Mouse (Mus musculus) 3134 (cell line): ENCODE results near the gene Scamp5.

Source experiments
- DNase-seq: peaks from one replicate; pipeline ENCODE4 v3.0.0-alpha.2; 2011; ENCODE audit warnings: low spot score; ENCODE audit not compliant: insufficient read length; ENCODE audit errors: extremely low read depth

Scamp5 gene

DNA sequence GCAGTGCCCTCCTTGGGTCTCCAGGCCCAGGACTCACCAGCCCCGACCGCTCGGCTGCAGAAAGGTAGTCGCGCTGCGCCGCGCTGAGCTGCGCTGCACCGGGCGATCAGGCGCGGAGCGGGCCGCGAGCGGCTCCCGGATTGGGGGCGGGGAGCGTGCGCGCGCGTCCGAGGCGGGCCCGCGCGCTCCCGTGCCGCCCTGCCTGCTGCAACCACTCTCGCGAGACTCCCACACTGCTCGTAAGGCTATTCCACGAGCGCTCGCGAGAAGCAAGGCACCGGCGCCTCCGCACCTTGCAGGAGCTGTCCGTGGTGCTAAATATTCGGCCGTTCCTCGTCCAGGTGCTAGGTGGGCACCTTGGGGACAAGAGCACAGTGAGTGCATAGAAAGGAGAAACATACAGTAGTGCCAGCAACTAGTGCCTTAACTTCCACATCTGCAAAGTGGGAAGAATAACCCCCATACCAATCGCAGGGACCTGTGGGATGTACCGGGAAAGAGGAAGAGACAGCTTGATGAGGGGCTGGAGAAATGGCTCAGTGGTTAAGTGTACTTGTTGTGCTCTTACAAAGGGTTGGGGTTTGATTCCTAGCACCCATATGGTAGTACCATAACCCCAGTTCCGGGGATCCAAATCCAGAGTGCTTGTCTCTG, at the start of gene Scamp5:
Gene Scamp5 (minus strand): TSS at position 165 of the 654 bp plus-strand sequence.
- DNase-seq, result peak; percentile 78

- DNase-seq, result no peak
Measured at GRCm38 (mm10) chr9:57517113-57517512, 49.3 kb upstream of the Scamp5 start.

DNA sequence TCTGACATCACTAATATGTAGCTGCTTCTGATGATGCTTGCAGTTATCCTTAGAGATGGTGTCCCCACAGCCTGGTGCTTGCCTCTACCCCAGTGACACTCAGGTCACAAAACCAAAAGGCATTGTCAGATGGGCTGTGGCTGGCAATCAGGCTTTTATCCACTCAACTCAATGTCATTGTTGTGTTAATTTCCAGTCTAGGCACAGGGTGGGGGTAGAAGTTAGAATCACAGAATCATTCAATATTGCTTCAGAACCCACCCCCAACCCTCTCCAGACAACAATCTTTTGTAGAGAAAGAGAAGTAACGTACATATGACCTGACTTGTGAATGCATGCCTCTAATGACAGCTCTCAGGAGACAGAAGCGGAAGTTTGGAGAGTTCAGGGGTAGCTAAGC, 42.7 kb upstream of the Scamp5 start:
- no peak for DNase-seq

GRCm38 (mm10) chr9:57505700-57506099, 37.8 kb upstream of the Scamp5 start:
- no peak for DNase-seq

- no peak for DNase-seq
Measured at GRCm38 (mm10) chr9:57504891-57505290, 37.0 kb upstream of the Scamp5 start.

DNA sequence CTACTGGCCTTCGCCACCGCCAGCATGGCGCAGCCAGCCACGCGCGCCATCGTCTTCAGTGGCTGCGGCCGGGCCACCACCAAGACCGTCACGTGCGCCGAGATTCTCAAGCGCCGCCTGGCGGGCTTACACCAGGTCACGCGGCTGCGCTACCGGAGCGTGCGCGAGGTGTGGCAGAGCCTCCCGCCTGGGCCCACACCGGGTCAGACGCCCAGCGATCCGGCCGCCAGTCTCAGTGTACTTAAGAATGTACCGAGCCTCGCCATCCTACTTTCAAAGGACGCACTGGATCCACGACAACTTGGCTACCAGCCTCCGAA, 36.5 kb upstream of the Scamp5 start:
- DNase-seq, result peak; percentile 14

DNA sequence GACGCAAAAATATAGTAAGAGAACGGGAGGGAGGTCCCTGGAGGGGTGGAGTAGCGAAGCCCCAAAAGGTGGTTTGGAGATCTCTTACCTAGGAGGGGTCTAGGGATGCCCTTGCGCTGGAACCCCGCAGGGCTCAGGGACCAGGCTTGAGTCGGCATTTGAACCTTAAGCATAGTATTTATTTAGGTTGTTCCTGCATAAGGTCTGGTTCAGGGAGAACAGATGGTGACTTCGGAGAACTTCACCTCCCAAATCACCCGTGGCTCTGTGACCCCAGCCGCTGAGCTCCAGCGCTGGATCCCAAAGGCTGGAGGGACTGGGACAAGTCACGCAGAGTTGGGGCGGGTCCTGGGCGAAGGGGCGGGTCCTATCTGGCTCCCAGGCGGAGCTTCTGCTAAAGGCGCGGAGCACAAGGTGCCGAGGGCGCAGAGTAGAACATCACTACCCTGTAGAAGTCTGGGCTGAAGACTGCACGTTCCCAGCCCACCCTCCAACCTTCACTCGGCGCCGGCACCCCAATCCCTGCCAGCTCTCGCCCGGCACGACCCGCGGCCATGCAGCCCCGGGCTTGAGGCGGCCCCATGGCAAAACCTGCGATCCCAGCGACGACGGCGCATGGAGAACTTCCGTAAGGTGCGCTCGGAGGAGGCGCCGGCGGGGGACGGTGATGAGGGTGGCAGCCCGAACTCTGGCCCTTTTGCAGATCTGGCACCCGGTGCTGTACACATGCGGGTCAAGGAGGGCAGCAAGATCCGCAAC, 35.9 kb upstream of the Scamp5 start, which contains the start of gene Rpp25:
Gene Rpp25 (plus strand): TSS at position 405 of the 759 bp plus-strand sequence.
- no peak for DNase-seq

- DNase-seq, result no peak
Measured at GRCm38 (mm10) chr9:57502911-57503621, 35.2 kb upstream of the Scamp5 start.

DNA sequence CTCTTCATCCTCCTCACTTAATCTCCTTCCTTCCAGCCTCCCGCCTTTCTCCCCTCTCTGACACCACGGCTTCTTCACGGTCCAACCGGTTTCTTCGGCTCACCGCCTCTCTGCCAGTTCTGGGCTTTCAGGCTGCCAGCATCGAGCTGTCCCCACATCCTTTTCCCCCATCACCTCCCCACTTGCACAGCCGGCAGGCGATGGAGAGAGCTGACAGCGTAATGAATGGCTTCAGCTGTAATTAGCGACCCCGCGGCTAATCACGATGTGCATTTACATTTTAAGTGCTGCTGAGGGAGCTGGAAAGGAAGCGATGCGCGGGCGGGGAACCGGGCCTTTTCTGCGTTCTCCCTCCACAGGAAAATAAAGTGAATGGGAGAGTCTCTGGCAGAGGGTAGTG, 34.0 kb upstream of the Scamp5 start:
- no peak for DNase-seq

GRCm38 (mm10) chr9:57501452-57501851, 33.6 kb upstream of the Scamp5 start:
- DNase-seq, result no peak

DNA sequence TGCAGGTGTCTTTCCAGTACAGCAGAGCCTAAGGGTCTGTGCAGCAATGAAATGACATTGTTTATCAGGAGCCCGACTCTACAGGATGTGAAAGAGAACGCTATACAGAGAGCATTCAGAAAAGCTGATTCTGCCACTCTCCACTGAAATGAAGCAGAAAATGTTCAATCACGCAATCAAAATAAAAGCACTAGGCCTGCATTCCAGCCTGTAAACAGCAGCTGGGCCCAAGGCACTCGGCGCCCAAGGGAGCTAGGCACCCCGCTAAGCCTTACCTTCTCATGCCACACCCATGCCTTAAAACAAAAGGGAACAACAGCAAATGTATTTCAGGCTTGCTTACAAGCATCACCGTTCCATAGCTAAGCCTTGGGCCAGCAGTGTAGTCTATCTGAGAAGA, 30.7 kb upstream of the Scamp5 start:
- no peak for DNase-seq

DNA sequence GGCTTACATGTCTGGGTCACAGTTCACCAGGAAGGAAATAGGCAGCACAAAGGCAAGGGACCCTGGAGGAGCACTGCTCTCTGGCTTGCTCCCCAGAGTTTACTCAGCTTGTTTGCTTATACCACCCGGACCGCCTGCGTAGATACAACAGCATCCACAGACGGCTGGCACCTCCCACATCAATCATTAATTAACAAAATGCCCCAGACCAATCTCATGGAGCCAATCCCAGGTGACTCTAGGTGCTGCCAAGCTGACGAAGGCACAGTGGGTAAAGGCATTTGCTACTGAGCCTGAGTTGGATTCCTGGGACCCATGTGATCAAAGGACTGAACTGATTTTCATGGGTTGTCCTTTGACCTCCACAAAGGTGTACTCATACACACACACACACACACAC, 29.4 kb upstream of the Scamp5 start:
- DNase-seq, result no peak

DNA sequence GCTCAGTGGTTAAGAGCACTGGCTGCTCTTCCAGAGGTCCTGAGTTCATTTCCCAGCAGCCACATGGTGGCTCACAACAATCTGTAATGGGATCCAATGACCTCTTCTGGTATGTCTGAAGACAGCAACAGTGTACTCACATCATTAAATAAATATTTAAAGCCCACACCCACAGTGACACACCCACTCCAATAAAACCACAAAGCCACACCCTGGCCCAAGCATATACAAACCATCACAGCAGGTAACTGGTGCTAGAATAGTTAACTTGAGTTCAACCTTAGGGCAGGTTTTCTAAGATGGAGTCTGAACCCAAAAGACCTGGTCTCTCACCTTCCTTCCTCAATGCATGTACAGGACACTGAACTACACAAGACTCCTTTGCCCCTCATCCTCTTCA, 27.1 kb upstream of the Scamp5 start:
- DNase-seq, result no peak

GRCm38 (mm10) chr9:57493532-57493931, 25.7 kb upstream of the Scamp5 start:
- no peak for DNase-seq

GRCm38 (mm10) chr9:57487807-57488206, 19.9 kb upstream of the Scamp5 start:
- no peak for DNase-seq

- DNase-seq, result no peak
Measured at GRCm38 (mm10) chr9:57485774-57486173, 17.9 kb upstream of the Scamp5 start.

- DNase-seq, result no peak
Measured at GRCm38 (mm10) chr9:57468914-57469313, 1.1 kb upstream of the Scamp5 start.

GRCm38 (mm10) chr9:57467271-57467771, 539 bp downstream of the Scamp5 start:
- DNase-seq, result peak; percentile 36

DNA sequence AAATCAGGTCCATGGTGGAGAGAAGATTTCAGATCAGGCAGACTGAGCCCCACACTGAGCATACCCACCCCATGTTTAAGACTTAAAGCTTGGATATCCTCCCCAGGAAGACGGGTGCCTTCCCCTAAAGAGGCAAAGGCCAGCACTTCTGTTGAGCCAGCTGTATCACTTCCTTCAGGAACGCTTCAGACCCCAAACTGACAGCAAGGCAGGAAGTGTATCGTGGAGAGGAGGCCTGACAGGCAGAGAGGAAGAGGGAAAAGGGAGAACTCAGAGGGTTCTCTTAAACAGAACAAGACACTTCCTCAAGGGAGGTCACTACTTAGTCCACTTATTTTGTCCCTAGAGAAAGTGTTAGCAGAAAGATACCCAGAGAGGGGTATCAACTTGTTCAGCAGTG, 1.8 kb downstream of the Scamp5 start:
- no peak for DNase-seq

DNA sequence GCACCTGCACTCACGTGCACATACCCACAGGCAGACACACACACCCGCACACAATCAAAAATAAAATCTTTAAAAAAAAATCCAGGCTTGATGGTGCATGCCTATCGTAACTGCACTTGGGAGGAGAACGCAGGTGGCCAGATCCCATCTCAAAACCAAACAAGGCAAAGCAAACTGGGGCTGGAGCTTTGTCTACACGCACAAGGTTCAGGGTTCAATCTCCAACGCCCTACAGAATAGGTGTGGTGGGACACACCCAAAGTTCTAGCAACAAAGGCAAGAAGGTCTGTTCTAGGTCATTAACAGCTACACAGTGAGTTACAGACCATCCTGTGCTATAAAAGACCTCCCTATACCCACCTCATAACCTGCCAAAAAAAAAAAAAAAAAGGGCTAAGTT, 5.0 kb downstream of the Scamp5 start:
- DNase-seq, result no peak

DNA sequence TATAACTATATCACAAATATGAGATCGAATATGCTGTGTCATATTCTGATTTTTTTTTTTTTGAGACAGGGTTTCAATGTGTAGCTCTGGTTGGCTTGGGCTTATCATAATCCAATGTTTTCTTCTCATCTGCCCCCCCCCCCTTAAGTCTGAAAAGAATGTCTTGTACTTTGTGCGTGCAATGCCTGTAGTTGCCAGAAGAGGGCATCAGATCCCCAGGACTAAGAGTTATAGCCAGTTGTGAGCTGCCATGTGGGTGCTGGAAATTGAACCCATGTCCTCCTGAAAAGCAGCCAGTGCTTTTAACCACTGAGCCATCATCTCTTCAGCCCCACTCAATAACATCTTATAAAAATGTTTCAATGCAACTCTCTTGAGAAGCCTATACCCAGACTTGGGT, 8.2 kb downstream of the Scamp5 start:
- no peak for DNase-seq

- DNase-seq, result no peak
Measured at GRCm38 (mm10) chr9:57453516-57453915, 14.3 kb downstream of the Scamp5 start.
